Mouse (Mus musculus): ENCODE results near the gene Ext2. TPM values are rescaled to one million over a fixed set of nuclear protein-coding genes. Genes with fewer than 3 reads are reported as not detected.

Gene Ext2
- total RNA-seq, 4 experiments from 2014 or later, result 46.2 to 62.6 (median 57.5) TPM

DNA sequence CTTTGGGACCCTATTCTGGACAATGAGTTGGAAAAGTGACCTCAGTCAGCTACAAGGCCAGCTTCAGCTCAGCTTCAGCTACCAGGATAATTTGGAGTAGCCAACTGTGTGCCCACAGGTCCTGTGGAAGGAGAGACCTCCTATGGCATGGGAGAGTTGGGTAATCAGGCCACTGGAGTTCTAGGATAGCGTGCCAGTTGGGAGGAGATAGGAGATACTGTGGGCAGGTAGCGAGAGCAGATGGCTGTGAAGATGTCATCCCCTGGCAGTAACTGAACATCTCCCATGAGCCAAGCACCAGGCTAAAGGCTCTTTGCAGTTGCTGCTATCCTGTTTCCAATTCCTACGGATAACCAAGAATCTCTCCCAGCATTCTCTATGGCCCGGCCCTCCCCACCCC lies 187.8 kb downstream of the Ext2 start:
- no peak for DNase-seq (ENCODE audit: low spot score in 2 of 2)

DNA sequence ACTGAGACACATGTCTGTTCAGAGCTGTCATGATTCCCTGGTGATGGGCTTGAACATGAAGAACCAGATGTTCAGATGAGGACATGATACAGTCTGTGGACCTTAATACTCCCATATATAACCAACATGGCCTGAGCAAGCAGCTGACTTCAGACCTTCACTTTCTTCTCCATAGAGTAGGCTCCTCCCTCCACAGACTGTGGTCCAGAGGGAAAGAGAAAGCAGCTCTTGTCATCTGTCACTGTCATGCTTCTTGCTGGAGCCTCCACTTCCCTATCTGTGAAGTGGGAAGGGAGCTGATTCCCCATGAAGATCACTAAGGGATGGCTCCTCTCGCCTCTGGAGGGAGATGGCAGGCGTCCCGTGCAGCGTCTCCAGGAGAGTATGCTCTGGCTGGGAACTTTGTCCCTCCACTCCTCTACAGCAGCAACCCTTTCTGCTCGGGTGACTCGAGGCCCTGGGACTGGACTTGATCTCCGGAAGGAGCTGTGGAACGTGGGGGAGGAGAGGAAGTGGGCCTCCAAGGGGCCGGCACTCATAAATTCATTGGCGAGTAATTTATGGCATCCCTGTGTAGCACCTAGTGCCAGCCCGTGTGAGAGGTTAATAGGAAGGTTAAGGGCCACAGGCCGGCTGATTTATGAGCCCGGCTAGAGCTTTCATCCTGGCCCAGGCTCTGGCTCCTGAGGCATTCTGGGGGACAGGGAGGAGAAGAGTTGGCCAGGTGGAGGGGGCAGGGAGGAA lies 197.5 kb downstream of the Ext2 start:
- no peak for DNase-seq (ENCODE audit: low spot score in 2 of 2)

DNA sequence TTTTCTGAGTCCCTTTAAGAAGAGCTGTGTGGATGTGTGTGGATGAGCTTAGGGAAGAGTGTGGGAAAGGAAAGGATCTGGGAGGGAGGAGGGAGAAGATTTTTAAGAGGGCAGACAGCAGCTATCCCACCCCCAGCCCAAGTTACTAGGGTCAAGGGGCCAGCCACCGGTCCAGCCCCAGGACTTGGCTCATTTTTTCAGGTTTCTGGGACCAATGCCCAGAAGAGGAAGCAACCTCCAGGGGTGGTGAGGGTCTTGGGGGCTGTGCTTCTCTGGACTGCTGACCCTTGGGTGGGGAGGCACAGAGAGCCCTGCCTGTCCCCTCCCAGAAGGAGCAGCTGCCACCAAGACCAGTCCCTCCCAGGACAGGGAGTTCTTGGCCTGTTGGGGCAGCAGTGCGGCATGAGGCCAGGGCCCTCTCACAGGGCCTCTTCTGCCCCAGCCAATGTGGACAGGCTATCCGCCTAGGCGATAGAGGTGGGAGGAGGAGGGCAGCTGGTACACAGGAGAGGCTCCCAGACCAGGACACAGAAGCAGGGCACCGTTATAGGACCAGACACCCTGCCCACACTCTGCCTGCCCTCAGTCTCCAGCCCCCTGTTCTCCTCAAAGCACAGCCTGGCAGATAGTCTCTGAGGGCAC lies 203.0 kb downstream of the Ext2 start:
- no peak for DNase-seq (ENCODE audit: low spot score in 2 of 2)

DNA sequence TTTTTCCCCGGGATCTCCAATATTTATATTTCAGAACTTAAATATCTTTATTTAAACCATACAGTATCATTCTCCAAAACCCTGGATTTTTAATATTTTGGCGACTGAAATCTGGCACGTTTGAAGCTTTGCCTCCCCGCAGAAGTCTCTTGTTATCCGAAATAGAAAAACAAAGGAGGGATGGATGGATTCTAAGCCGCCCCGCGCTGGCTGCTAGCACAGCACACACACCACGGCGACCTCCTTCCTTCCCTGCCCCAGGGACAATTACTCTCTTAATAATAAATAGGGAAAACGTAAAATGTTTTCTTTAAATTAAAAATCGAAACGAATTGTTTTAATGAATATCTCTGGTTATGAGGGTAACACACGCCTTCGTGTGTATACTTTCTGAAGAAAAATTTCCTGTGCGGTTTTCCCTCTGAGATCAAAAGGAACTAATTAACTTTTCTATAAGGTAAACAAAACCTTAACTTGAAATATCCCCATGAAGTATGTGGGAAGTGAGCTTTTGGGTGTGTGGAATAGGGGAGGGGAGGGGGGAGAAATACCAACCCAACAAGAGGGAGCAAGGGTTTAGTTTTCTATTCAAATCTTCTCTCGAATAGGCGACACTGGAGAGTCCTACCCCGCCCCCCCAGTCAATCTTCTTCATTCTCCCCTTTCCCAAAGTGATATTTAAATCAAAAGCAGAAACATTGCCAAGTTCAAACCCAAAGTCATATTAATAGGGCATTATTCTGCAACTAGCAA lies 203.7 kb downstream of the Ext2 start:
- no peak for DNase-seq (ENCODE audit: low spot score in 2 of 2)

DNA sequence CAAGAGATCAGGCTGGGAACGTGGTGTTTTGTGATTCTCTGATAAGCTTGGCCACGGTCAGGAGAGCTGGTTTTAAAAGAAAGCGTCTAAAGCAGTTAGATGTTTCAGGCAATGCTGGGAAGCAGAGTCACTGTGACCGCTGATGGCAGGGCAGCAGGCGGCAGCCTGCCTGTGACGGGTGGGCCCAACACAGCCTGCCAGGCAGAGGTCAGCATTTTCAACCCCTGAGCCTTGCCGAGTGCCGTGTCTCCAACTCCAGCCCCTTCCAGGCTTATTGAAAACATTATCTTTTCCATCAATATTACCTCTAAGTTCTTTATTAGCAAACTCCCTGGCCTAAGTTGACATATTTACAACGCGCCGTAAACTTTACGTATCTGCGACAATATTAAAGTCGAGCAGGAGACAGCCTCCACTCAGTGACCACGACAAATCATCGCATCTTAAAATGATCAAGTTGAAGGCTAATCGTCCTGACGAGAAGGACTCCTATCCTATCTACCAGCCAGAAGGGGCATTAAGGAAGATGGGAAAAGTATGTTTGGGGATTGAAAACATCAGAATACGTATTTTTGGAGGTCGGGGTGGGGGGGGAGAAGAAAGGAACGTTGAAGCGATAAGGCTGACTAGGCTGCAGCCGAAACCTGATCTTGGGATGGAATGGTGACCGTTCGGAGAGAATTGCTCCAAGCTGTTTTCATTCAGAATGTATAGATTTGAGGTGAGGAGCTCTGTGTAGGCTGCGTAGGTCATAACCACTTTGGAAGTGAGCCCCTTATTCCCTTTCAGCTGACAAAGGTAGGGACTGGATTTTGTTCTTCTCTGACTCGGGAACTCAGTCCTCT lies 206.3 kb downstream of the Ext2 start:
- DNase-seq (ENCODE audit: low spot score in 2 of 2), result no peak

DNA sequence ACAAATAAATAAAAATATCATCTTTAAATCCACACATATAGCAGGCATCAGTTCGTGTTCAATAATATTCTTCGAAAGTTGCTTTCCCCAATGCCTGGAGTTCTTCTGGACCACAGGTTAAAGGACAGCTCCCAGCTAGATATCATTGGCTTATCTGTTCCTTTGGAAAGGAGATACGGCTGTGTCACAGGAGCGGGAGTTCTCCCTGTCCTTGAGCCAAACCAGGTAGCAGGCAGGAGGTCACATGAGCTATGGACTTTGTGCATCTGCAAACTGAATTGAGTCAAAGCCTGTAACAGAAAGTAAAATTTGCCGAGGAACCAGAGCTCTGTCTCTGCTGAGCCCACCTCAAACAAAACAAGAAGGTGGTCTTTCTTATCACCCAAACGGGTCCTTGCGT lies 209.3 kb downstream of the Ext2 start:
- no peak for DNase-seq (ENCODE audit: low spot score in 2 of 2)

Other genes with a start within 250 kb of the Ext2 start
- 1 to 10 TPM in 2 of 4 experiments, under 1 TPM in 2; 0.85 to 1.1 (median 0.97) TPM for gene Alx4, start 180.2 kb downstream of the Ext2 start, total RNA-seq (2022)
- 1 to 10 TPM; 2.0 to 8.8 (median 4.3) TPM for gene Accs, start 27.4 kb upstream of the Ext2 start, total RNA-seq (2022)
- gene Accsl, start 46.6 kb upstream of the Ext2 start, total RNA-seq (2022), result under 1 TPM in 2 of 4 experiments, not detected in 2; 0.73 to 0.91 TPM
- gene Gm13889, start 134.6 kb upstream of the Ext2 start, total RNA-seq (2022), result 10 to 100 TPM; 35.7 to 55.6 (median 48.7) TPM
- not detected for gene Gm27027, start 173.8 kb upstream of the Ext2 start, total RNA-seq (2022)
- gene Alkbh3, start 188.2 kb upstream of the Ext2 start, total RNA-seq (2022), result 10 to 100 TPM; 20.7 to 31.5 (median 27.8) TPM

Measured in layer of hippocampus, adult 8-10 months (tissue).